Mouse (Mus musculus) liver, adult 2 months (tissue): Measurements from ENCODE around the gene Pdlim4. TPM values are rescaled to one million over a fixed set of nuclear protein-coding genes. Genes with fewer than 3 reads are reported as not detected.
"Not testable (repeated sequence)": the region's sequence is repeated elsewhere in the genome, so short reads cannot be mapped to it uniquely, and the experiment has no call there.

Experiments
- DNase-seq: peaks from one replicate; pipeline ENCODE4 v3.0.0-alpha.2; 2011; ENCODE audit warnings: low read depth, low spot score; ENCODE audit errors: extremely low read depth
- H3K27ac ChIP-seq: fragments of 200-500 bp; replicated peaks from 2 replicates; pipeline ENCODE4 v1.5.1; 2012; ENCODE audit warnings: low read depth, mild to moderate bottlenecking, control low read depth, inconsistent platforms, low read length; ENCODE audit not compliant: insufficient read depth
- H3K27me3 ChIP-seq: fragments of 200-500 bp; 2 replicates; pipeline ENCODE4 v1.6.1; 2012; ENCODE audit warnings: mild to moderate bottlenecking, moderate library complexity, low read length, inconsistent platforms; ENCODE audit not compliant: control insufficient read depth, insufficient read depth
- H3K36me3 ChIP-seq: fragments of 200-500 bp; 2 replicates; pipeline ENCODE4 v1.6.1; 2012; ENCODE audit warnings: low read length, inconsistent platforms; ENCODE audit not compliant: control insufficient read depth, insufficient read depth
- H3K4me1 ChIP-seq: fragments of 200-500 bp; 2 replicates; pipeline ENCODE4 v1.6.1; 2011; ENCODE audit warnings: low read length; ENCODE audit not compliant: control insufficient read depth, insufficient read depth
- H3K4me3 ChIP-seq: fragments of 200-500 bp; 2 replicates; pipeline ENCODE4 v1.5.1; 2011; ENCODE audit warnings: low read depth, mild to moderate bottlenecking, control low read depth, low read length, moderate library complexity; ENCODE audit not compliant: insufficient read depth
- H3K79me2 ChIP-seq: fragments of 200-500 bp; 2 replicates; pipeline ENCODE4 v1.6.1; 2012; ENCODE audit warnings: inconsistent platforms, mild to moderate bottlenecking, low read length, moderate library complexity; ENCODE audit not compliant: control insufficient read depth, insufficient read depth
- H3K9ac ChIP-seq: fragments of 200-500 bp; 2 replicates; pipeline ENCODE4 v1.6.1; 2012; ENCODE audit warnings: low read depth, mild to moderate bottlenecking, control low read depth, inconsistent platforms, low read length
- CTCF ChIP-seq: fragments of 200-500 bp; IDR thresholded peaks from 2 replicates; pipeline ENCODE4 v1.5.1; 2011; ENCODE audit warnings: low read depth, low read length, control low read depth
- POLR2A ChIP-seq: fragments of 200-500 bp; IDR thresholded peaks from 2 replicates; pipeline ENCODE4 v1.6.1; 2011; ENCODE audit warnings: low read length, control low read depth; ENCODE audit not compliant: insufficient read depth; ENCODE audit errors: extremely low read depth
- WGBS: fragments of 180-500 bp; shearing (Covaris S2); methylation state at CpG from one replicate; pipeline ENCODE4 v1.1.7; 2018; 5-methylcytosine and 5-hydroxymethylcytosine counted together
- polyA plus RNA-seq: library from polyadenylated mRNA; depleted of rRNA; stranded (reverse); fragments of >200 nt; gene quantifications from 2 replicates; pipeline ENCODE4 v1.2.3, GENCODE M21; 2012; rRNA removed
- total RNA-seq: library from RNA; depleted of rRNA; stranded (reverse); fragments of >200 nt; gene quantifications from 2 replicates; pipeline ENCODE4 v1.2.3, GENCODE M21; 2014; rRNA removed

Pdlim4 gene
- total and polyA plus RNA-seq, 2 experiments: 1.6 to 3.0 TPM

GRCm38 (mm10) chr11:54011255-54011654, 57.6 kb downstream of the Pdlim4 start:
- no peaks in the 10 kb centered on the region for H3K79me2 ChIP-seq
- no peak for DNase-seq
- H3K36me3 ChIP-seq: no peaks in the 10 kb centered on the region
- H3K9ac ChIP-seq: no peak overlapping the region
- TF ChIP-seq POLR2A (no peak), CTCF (no peak)
- WGBS: 33% methylated on average over 2 of the region's 2 CpGs
- H3K27me3 ChIP-seq: no peaks in the 10 kb centered on the region
- peaks cover 14% of the 10 kb centered on the region for H3K4me1 ChIP-seq
- H3K27ac ChIP-seq: no peak overlapping the region
- no peak overlapping the region for H3K4me3 ChIP-seq

GRCm38 (mm10) chr11:54008416-54008920, 60.3 kb downstream of the Pdlim4 start:
- no peak overlapping the region for H3K4me3 ChIP-seq
- no peak overlapping the region for H3K27ac ChIP-seq
- no peak overlapping the region for H3K9ac ChIP-seq
- H3K36me3 ChIP-seq: no peaks in the 10 kb centered on the region
- no peak for TF ChIP-seq CTCF
- no peak for TF ChIP-seq POLR2A
- no peak for DNase-seq
- no peaks in the 10 kb centered on the region for H3K79me2 ChIP-seq
- 82% methylated on average over 10 of the region's 10 CpGs for WGBS
- H3K4me1 ChIP-seq: peaks cover 26% of the 10 kb centered on the region
- H3K27me3 ChIP-seq: no peaks in the 10 kb centered on the region

- no peaks in the 10 kb centered on the region for H3K36me3 ChIP-seq
- no peak overlapping the region for H3K27ac ChIP-seq
- 84% methylated on average over 11 of the region's 11 CpGs for WGBS
- TF ChIP-seq POLR2A: no peak
- no peak for TF ChIP-seq CTCF
- no peak for DNase-seq
- no peaks in the 10 kb centered on the region for H3K79me2 ChIP-seq
- H3K4me3 ChIP-seq: no peak overlapping the region
- peaks cover 29% of the 10 kb centered on the region for H3K4me1 ChIP-seq
- no peaks in the 10 kb centered on the region for H3K27me3 ChIP-seq
- H3K9ac ChIP-seq: no peak overlapping the region
Measured at GRCm38 (mm10) chr11:54007717-54008116, 61.1 kb downstream of the Pdlim4 start.

GRCm38 (mm10) chr11:54006901-54007300, 61.9 kb downstream of the Pdlim4 start:
- WGBS: 9% methylated on average over 4 of the region's 4 CpGs
- Histone ChIP-seq H3K9ac (no peak overlapping the region), H3K36me3 (no peaks in the 10 kb centered on the region), H3K27ac (0 out of 2 replicates have a peak overlapping the region, but pooled peaks have one; percentile 2), H3K4me1 (peaks cover 24% of the 10 kb centered on the region), H3K4me3 (no peak overlapping the region), H3K27me3 (no peaks in the 10 kb centered on the region), H3K79me2 (no peaks in the 10 kb centered on the region)
- peak; percentile 97 for DNase-seq
- TF ChIP-seq CTCF: no peak
- no peak for TF ChIP-seq POLR2A

- H3K4me1 ChIP-seq: peaks cover 19% of the 10 kb centered on the region
- H3K27ac ChIP-seq, H3K4me3 ChIP-seq, H3K9ac ChIP-seq, H3K79me2 ChIP-seq, H3K27me3 ChIP-seq, DNase-seq, H3K36me3 ChIP-seq: not testable (repeated sequence)
- WGBS: 59% methylated on average over 5 of the region's 5 CpGs
Measured at GRCm38 (mm10) chr11:54006362-54006761, 62.5 kb downstream of the Pdlim4 start.

Other genes with a start within 250 kb of the Pdlim4 start
- 2.2 and 3.2 TPM in 2 replicates for gene Gm12216, start 209.8 kb downstream of the Pdlim4 start, total RNA-seq
- 2.4 and 2.7 TPM in 2 replicates for gene Gm12216, start 209.8 kb downstream of the Pdlim4 start, polyA plus RNA-seq
- gene Slc22a5, start 177.4 kb downstream of the Pdlim4 start, total RNA-seq: 19.7 and 20.8 TPM in 2 replicates
- 14.7 and 17.0 TPM in 2 replicates for gene Slc22a5, start 177.4 kb downstream of the Pdlim4 start, polyA plus RNA-seq
- gene Slc22a21, start 88.7 kb downstream of the Pdlim4 start, total RNA-seq: 0.55 and 0.87 TPM in 2 replicates
- gene Slc22a21, start 88.7 kb downstream of the Pdlim4 start, polyA plus RNA-seq: 0.34 and 0.35 TPM in 2 replicates
- 2.0 and 3.8 TPM in 2 replicates for gene Slc22a4, start 40.9 kb downstream of the Pdlim4 start, total RNA-seq
- 1.7 and 2.4 TPM in 2 replicates for gene Slc22a4, start 40.9 kb downstream of the Pdlim4 start, polyA plus RNA-seq
- gene P4ha2, start 31.1 kb upstream of the Pdlim4 start, total RNA-seq: 4.4 and 5.5 TPM in 2 replicates
- gene P4ha2, start 31.1 kb upstream of the Pdlim4 start, polyA plus RNA-seq: 2.9 and 3.7 TPM in 2 replicates
- gene Csf2, start 180.7 kb upstream of the Pdlim4 start, total RNA-seq: 0.34 TPM in 1 of 2 replicates, not detected in the other
- gene Csf2, start 180.7 kb upstream of the Pdlim4 start, polyA plus RNA-seq: not detected in 2 replicates
- not detected in 2 replicates for gene Il3, start 198.3 kb upstream of the Pdlim4 start, total RNA-seq
- gene Il3, start 198.3 kb upstream of the Pdlim4 start, polyA plus RNA-seq: not detected in 2 replicates
- gene Acsl6, start 234.8 kb upstream of the Pdlim4 start, total RNA-seq: under 0.01 and 0.47 TPM in 2 replicates
- not detected in 2 replicates for gene Acsl6, start 234.8 kb upstream of the Pdlim4 start, polyA plus RNA-seq